Mouse (Mus musculus) naive thymus-derived CD4-positive, alpha-beta T cell, adult 2 months (primary cell): ENCODE measurements around the gene Tmem219.
"Not testable (repeated sequence)": the region's sequence is repeated elsewhere in the genome, so short reads cannot be mapped to it uniquely, and the experiment has no call there.

ENCODE experiments used
- DNase-seq: peaks from one replicate; pipeline ENCODE4 v3.0.0-alpha.2; 2011; ENCODE audit warnings: low read depth

Tmem219 gene

GRCm38 (mm10) chr7:126923999-126924398 lies 1.3 kb upstream of the Tmem219 start:
- DNase-seq, result no peak

DNA sequence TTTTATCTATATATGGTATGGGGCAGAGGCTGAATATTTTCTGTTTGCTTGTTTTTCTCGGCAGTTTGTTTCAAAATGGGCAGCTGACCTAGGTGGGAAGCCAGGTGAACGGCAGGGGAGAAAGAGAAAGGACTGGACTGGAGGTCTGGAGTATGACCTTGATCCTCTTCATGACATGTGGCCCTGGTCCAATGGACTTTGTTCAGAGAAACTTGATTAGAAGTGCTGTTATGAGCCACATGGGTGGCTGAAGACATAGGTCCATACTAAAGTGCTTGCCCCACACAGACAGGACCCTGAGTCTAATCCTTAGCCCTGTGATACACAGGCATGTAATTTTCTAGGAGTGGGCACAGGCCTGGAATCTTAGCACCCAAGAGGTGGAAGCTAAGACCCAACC lies 1.2 kb downstream of the Tmem219 start:
- no peak for DNase-seq

GRCm38 (mm10) chr7:126919973-126920372 lies 2.7 kb downstream of the Tmem219 start:
- no peak for DNase-seq

- DNase-seq, result not testable (repeated sequence)
These were observed 4.4 kb downstream of the Tmem219 start for GRCm38 (mm10) chr7:126918356-126918755.

DNA sequence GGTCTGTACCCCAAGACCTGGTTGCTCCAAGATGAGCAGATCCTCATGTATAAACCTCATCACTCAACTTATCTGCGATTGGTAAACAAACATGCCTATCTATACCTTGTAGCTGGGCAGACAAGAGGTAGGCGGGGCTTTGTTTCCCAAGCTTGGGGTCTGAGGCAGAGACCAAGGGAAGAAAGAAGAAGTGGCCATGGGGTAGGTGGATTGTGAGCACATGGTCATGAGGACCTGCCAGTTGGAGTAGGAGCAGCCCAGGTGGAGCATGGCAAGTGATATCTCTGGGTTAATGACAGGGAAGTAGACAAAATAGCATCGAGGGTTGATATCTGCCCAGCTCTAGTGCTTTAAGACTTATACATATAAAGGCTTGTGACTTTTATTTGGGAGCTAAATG lies 7.9 kb downstream of the Tmem219 start:
- no peak for DNase-seq

DNA sequence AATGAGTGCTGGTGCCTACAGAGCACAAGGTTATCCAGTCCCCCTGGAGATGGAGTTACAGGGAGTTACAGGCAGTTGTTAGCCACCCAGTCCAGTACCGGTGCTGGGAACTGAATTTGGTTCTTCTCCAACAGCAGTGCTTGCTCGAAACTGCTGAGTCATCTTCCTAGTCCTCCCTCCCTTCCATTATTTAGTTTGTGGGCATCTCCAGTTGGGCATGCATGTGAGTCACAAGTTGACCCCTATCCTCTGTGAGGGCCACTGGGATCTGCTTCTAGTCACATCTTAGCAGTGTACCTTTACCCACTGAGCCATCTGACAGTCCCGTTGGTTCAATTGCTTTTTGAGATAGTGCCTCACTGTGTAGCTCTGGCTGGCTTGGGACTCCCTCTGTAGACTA lies 17.1 kb downstream of the Tmem219 start:
- no peak for DNase-seq

DNA sequence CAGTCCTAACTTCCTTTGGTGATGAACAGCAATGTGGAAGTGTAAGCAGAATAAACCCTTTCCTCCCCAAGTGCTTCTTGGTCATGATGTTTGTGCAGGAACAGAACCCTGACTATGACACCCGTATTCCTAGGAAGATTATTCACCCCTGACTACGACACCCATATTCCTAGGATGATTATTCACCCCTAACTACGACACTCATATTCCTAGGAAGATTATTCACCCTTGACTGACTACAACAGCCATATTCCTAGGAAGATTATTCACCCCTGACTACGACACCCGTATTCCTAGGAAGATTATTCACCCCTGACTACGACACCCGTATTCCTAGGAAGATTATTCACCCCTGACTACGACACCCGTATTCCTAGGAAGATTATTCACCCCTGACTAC lies 22.9 kb downstream of the Tmem219 start:
- DNase-seq, result not testable (repeated sequence)

DNA sequence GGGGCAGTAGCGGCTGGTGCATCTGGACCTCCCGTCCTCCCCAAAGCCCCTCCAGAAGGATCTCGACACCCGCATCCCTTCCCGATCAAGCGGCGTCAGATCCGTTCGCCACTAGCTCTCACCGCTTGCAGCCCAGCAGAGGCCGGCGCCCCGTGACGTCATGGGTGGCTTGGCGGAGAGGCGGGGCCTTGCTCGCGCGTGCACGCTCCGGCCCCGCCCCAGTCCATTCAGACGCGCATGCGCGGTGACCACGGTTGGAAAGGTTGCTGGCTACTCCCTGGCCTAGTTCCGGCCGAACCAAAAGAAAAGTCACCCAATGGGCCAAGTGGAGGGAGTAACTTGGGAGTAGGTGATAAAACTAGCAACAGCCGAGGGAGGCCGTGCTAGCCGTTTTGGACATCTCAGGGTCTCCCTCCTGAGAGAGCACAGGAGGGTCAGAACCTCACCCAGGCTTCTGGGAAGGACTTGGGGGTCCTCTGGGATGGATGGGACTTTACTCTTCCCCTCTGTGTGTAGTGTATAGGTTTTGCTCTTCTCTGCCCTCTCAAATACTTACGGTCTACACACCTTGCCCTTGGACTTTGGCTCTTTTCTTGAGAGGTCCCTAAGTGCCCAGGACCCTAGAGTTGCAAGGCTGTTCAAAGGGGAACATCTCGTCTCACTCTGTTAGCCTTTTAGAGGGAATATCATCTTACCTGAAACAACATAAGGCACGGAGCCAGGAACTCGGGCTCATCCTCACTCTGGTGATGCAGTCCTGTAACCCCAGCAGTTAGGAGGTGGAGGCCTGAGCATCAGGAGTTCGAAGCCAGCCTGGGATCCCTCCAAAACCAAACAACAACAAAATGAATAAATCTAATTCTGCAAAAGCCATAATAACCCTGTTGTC lies 24.4 kb downstream of the Tmem219 start:
- peak; percentile 92 for DNase-seq

DNA sequence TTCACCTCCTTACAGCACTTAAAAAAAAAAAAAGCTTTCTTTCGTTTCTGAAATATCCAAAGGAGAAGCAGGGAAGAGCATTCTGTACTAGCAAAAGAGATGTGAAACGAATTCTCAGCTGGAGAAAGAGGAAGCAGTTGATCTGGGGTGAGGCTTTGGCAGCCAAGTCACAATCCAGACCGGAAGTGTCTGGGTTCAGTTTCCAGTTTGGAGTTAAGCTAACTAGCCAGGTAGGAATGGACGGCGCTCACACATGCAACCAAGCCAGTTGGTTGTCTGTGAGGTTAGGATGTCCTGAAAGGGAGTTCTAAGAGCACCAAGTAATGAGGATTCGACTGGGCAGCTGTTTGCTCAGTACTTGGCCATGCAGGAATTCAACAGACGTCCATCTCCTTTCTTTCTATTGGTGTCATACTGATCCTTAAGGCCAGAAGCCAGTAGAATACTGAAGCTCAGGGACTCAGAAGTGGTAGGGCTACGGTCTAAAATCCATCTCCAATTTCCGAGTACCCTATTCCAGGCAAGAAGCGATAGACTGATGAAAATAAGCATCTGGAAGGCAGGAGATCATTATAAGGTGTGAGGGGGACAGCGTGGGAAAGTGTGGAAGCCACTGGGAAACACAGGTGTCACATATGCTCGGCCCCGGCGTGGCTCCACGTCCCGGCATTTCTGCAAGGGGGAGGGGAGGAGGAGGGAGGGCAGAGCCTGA lies 25.2 kb downstream of the Tmem219 start:
- peak; percentile 57 for DNase-seq

DNA sequence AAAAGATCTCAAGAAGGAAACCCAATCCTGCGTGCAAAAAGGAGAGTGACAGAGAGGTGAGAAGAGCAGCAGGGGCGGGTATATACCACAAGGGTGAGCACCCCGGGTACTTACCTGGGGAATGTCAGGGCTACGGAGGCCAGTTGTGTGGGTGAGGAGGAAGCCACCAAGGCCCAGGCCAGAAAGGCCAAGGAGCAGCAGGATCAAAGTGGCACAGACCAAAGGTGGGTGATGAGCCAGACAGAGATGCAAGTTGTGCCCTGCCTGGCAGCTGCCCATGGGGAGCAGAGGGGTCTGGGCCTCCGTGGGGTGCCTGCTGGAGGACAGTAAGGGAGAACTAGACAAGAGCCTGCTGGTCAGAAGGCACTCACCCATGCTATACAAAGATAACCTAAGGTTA lies 25.8 kb downstream of the Tmem219 start:
- peak; percentile 24 for DNase-seq

GRCm38 (mm10) chr7:126888852-126889251 lies 33.9 kb downstream of the Tmem219 start:
- DNase-seq, result no peak

- no peak for DNase-seq
These were observed 35.4 kb downstream of the Tmem219 start for GRCm38 (mm10) chr7:126887281-126887680.

DNA sequence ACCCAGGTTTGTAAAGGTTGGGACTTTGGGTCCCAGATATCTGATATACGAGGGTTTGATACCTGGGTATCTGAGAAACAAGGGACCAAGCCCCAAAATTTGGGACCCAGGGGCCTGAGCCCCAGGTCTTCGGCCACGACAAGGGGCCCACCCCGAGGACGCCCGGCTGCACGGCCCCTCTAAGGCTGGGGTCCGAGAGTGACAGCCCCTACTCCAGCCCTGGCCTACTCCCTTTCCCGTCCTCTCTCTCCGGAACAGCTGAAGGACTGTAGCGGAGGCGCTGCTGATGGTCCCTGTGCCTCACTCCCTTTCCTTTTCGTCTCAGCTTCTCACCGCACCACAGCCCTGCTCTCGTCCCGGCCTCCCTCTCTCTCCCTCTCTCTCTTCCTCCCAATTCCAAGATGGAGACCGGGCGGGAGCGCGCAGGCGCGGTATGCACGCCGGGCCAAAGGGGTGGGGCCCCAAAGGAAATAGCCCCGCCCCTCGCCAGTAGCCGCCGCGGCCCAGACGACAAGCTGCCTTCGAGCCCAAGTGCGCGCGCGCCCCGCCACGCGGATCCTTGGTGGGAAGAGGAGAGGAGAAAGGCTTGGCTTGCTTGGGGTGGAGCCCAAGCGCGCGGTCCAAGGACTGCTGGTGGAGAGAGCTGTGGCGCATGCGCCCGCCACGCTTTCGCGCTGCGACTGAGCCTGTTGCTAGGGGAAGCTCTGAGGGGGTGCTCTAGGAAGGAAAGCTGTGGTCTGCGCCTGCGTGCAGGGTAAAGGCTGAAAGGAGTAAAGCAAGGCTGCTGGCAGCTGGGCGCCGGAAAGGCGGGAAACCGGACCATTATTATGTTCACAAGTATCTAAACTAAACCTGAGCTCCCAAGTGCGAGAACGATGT lies 38.2 kb downstream of the Tmem219 start, which contains the start of gene Taok2:
Gene Taok2 (minus strand): TSS at position 418 of the 879 bp plus-strand sequence.
- DNase-seq, result peak; percentile 95

DNA sequence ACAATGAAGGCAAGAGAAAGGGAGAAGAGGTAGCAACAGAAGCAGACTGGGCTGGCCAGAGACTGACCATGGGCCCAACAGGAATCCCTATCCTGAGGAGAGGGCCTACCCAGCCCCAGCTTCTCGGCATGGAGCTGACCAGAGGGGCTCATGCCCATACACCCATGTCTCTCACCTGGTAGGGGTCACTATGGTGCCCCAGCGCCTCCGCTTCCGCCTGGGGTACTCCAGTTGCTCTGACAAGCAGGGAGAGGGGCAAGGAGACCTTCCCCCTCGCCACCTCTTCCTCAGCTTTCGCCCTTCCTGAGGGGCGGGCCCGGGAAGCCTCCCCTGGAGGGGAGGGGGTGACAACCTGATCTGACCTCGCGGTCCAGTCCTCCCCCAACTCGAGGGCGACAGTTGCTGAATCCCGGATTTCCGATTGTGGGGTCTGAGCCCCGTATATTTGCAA lies 39.0 kb downstream of the Tmem219 start:
- peak; percentile 34 for DNase-seq

DNA sequence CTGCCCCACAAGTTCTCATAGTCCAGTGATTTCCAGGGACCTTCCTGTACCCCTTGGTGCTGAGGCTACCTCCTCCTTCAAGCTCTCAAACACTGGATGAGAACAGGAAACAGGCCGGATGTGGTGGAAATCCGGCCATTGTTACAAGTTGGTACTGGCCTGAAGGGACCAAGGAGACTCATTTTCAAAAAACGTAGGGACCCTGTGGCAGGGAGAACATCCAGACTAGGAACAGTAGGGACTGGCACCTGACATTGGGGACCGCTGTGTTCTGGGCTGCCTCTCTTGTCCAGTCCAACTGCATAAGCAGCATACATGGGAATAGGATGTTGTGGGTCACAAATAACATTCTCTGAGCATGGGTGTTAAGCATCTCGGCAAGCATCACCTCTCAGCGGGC lies 41.7 kb downstream of the Tmem219 start:
- no peak for DNase-seq

GRCm38 (mm10) chr7:126877239-126877638 lies 45.5 kb downstream of the Tmem219 start:
- DNase-seq, result no peak

GRCm38 (mm10) chr7:126870520-126870891 lies 52.2 kb downstream of the Tmem219 start:
- DNase-seq, result no peak

GRCm38 (mm10) chr7:126869780-126870519 lies 52.8 kb downstream of the Tmem219 start:
- no peak for DNase-seq

DNA sequence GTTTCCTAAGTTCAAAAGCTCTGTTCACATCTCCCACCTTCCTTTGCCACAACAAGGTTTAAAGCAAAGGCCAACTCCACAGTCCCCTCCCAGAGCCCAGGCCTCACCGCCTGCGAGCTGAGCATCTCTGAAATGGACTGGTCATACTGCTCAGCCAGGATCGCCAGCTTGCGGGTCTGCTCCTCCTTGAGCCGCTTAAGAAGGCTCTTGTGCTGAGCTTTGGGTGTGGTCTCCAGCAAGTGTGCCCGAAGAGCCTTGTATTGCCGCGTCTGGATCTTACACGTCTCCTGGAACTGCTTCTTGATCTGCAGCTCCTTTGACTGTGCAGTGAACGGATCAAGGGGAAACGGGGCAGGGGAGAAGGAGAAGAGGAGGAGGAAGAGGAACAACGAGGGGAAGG lies 54.7 kb downstream of the Tmem219 start:
- DNase-seq, result no peak

- no peak for DNase-seq
These were observed 55.2 kb downstream of the Tmem219 start for GRCm38 (mm10) chr7:126867534-126867933.

DNA sequence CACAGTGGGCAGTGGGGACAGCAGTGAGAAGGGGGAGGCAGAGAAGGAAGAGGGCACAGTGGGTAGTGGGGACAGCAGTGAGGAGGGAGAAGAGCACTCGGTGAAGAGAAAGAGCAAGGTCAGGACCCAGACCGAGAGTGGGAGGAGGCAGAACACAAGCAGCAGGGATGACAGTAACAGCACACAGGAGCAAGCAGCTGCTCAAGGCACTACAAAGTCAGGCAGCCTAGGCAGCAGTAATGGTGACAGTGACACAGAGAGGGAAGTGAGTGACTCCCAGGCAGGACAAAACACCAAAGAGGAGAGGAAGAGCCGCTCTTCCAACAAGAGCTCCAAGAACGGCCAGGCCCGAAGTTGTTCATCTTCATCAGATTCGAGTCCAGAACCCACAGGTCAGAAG lies 58.9 kb downstream of the Tmem219 start:
- DNase-seq, result no peak
